Mouse (Mus musculus): ENCODE measurements around the gene Mgst2.

DNA sequence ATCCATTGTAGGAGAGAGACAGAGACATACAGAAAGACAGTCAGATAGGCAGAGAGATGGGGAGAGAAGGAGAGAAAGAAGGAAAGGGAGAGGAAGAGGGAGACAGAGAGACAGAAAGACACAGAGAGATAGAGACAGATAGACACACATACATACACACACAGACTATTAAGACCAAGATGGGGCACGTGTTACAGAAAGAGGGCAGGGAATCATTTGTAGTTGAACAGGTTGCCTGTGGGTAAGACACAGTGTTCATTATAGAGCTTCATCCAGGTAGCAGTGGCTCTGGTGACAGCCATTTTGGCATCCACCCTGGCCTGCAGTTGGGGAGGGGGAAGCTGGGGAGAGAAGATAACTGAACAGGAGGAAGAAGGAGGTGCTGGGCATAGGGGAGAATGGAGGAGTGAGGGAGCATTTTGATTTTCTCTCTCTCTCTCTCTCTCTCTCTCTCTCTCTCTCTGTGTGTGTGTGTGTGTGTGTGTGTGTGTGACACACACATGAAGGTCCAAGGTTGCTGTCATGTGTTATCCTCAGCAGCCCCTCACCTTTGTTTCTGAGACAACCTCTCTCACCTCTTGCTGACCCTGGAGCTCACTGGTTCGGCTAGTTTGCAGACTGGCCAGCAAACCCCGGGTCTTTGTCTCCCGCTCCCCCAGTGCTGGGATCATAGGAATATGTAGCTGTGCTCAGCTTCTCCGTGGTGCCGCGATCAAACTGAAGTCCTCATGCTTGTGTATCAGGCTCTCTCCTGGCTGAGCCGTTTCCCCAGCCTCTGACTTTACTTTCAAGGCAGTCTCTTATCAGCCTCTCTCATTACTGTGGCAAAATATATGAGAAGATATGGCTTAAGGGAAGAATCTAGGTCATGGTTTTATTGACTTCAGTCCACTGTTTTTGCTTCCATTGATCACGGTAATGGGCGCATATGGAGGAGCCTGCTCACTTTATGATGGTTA is 47.5 kb upstream of the Mgst2 start:
- no peak for TF ChIP-seq CTCF (IDR thresholded peaks at IDR 0.05; ENCODE audit: control insufficient read depth, insufficient read depth, insufficient replicate concordance, low read depth, low read length)
- TF ChIP-seq POLR2A (IDR thresholded peaks at IDR 0.05; ENCODE audit: control insufficient read depth, low read depth, low read length): no peak

Measured in testis, adult 2 months (tissue).